Comparison of ENCODE assay signal across 12 mouse cellular contexts in genomic region chr1:120258245-120258644, GRCm38 (mm10). TPM values are rescaled to one million over a fixed set of nuclear protein-coding genes. Genes with fewer than 3 reads are reported as not detected.
DNase-seq lines count a peak whose midpoint lies in the region; ATAC-seq and TF ChIP-seq lines count a peak whose summit lies in the region.
"Had no signal": no experiment of that assay in that cellular context is flagged by ENCODE, and none has a peak within 500 bp of the region (broad histone marks: within the 10 kb centered on the region; RNA-seq: fewer than 3 reads in every experiment).

No protein-coding gene starts in this region.

- intact Hi-C loops in left cerebral cortex, adult 2 months (cut with DNase I), result no loop called here

- H3K4me1 ChIP-seq in forebrain, embryonic 10.5 days, result 0 out of 2 replicates have a peak, but pooled peaks cover 7% of the 10 kb centered on the region
- no peaks in the 10 kb centered on the region for H3K4me1 ChIP-seq in forebrain, embryonic 14.5 days (ENCODE audit: control insufficient read depth, insufficient read depth, low read length)
- no peaks in the 10 kb centered on the region for H3K4me1 ChIP-seq in midbrain, embryonic 11.5 days (ENCODE audit: control insufficient read depth, insufficient read depth, low read length)
- H3K4me1 ChIP-seq in midbrain, postnatal 0 days (ENCODE audit: insufficient read depth, low read length), result no peaks in the 10 kb centered on the region
- peaks cover 51 to 60% of the 10 kb centered on the region in 2 experiments for H3K4me1 ChIP-seq in liver, embryonic 14.5 days (replicated peaks; ENCODE audit: control insufficient read depth in 2 of 2, insufficient read depth in 2 of 2, low read length in 1 of 2)
- H3K4me1 ChIP-seq in stomach, postnatal 0 days (replicated peaks; ENCODE audit: control insufficient read depth, insufficient read depth), result no peaks in the 10 kb centered on the region
- H3K4me1 ChIP-seq: hindbrain, embryonic 15.5 days had no signal

- peak overlapping the region; percentile 62; the same call in 1 of the 2 replicates for H3K27ac ChIP-seq in forebrain, embryonic 10.5 days
- no peak overlapping the region for H3K27ac ChIP-seq in forebrain, embryonic 14.5 days (ENCODE audit: low read depth, low read length)
- H3K27ac ChIP-seq in midbrain, embryonic 11.5 days (ENCODE audit: low read depth, low read length), result no peak overlapping the region
- no peak overlapping the region for H3K27ac ChIP-seq in midbrain, postnatal 0 days (ENCODE audit: low read depth, low read length)
- peak overlapping the region; percentile 90 for H3K27ac ChIP-seq in liver, embryonic 14.5 days
- H3K27ac ChIP-seq in stomach, postnatal 0 days (replicated peaks), result no peak overlapping the region
- no peak overlapping the region for H3K27ac ChIP-seq in left cerebral cortex, adult 2 months
- H3K27ac ChIP-seq: hindbrain, embryonic 15.5 days had no signal

- H3K9ac ChIP-seq in forebrain, embryonic 14.5 days (ENCODE audit: low read length), result no peak overlapping the region
- no peak overlapping the region for H3K9ac ChIP-seq in midbrain, embryonic 11.5 days (ENCODE audit: low read length)
- no peak overlapping the region for H3K9ac ChIP-seq in midbrain, postnatal 0 days (replicated peaks; ENCODE audit: low read length, poor library complexity, severe bottlenecking)
- H3K9ac ChIP-seq in liver, embryonic 14.5 days (replicated peaks), result peak overlapping the region; percentile 62
- peak overlapping the region; percentile 31; the same call in 1 of the 2 replicates for H3K9ac ChIP-seq in stomach, postnatal 0 days (ENCODE audit: low read length)
- H3K9ac ChIP-seq: hindbrain, embryonic 15.5 days had no signal

- no peaks in the 10 kb centered on the region for H3K36me3 ChIP-seq in forebrain, embryonic 10.5 days (replicated peaks)
- H3K36me3 ChIP-seq in forebrain, embryonic 14.5 days (ENCODE audit: control insufficient read depth, insufficient read depth, low read length), result no peaks in the 10 kb centered on the region
- H3K36me3 ChIP-seq in midbrain, embryonic 11.5 days (ENCODE audit: control insufficient read depth, insufficient read depth, low read length), result no peaks in the 10 kb centered on the region
- no peaks in the 10 kb centered on the region for H3K36me3 ChIP-seq in midbrain, postnatal 0 days (ENCODE audit: insufficient read depth, low read length)
- H3K36me3 ChIP-seq in liver, embryonic 14.5 days (replicated peaks; ENCODE audit: control insufficient read depth, insufficient read depth, low read depth), result peaks cover 17% of the 10 kb centered on the region
- H3K36me3 ChIP-seq in stomach, postnatal 0 days (ENCODE audit: control insufficient read depth, insufficient read depth, low read length), result no peaks in the 10 kb centered on the region
- H3K36me3 ChIP-seq: hindbrain, embryonic 15.5 days had no signal

- DNase-seq in forebrain, embryonic 10.5 days (ENCODE audit: extremely low spot score, low spot score), result no peak
- DNase-seq in forebrain, embryonic 14.5 days (ENCODE audit: low spot score), result no peak
- DNase-seq in midbrain, embryonic 11.5 days (ENCODE audit: low spot score, missing footprints), result peak; percentile 4
- DNase-seq in midbrain, postnatal 0 days (ENCODE audit: low spot score), result no peak
- no peak for DNase-seq in liver, embryonic 14.5 days (ENCODE audit: low read depth in 3 of 3, low spot score in 3 of 3)
- no peak for DNase-seq in stomach, postnatal 0 days (ENCODE audit: low spot score)
- no peak for DNase-seq in ovary, adult 18-20 months (ENCODE audit: low spot score)
- DNase-seq in left cerebral cortex, adult 2 months (ENCODE audit: extremely low spot score in 1 of 2, low spot score in 2 of 2), result no peak
- DNase-seq: kidney, postnatal 25 days; thymus, postnatal 36 days had no signal

- no peak for ATAC-seq in forebrain, embryonic 14.5 days
- no peak for ATAC-seq in midbrain, embryonic 11.5 days (ENCODE audit: low FRiP score)
- ATAC-seq in midbrain, postnatal 0 days (ENCODE audit: low FRiP score), result no peak
- no peak for ATAC-seq in liver, embryonic 14.5 days (ENCODE audit: insufficient read depth)
- ATAC-seq in stomach, postnatal 0 days (ENCODE audit: low FRiP score, low TSS enrichment), result no peak
- ATAC-seq: forebrain, embryonic 16.5 days had no signal

- WGBS in forebrain, embryonic 10.5 days, result 90% methylated on average over 8 of the region's 8 CpGs
- WGBS in forebrain, embryonic 14.5 days, result 78% methylated on average over 8 of the region's 8 CpGs
- WGBS in midbrain, embryonic 11.5 days, result 87% methylated on average over 8 of the region's 8 CpGs
- 70% methylated on average over 8 of the region's 8 CpGs for WGBS in midbrain, postnatal 0 days
- 60% methylated on average over 8 of the region's 8 CpGs for WGBS in liver, embryonic 14.5 days (ENCODE audit: insufficient replicate concordance)
- 18% methylated on average over 8 of the region's 8 CpGs for WGBS in stomach, postnatal 0 days

- no peak for TF ChIP-seq CTCF in midbrain, postnatal 0 days (IDR thresholded peaks at IDR 0.05)
- no peak for TF ChIP-seq CTCF in liver, embryonic 14.5 days (IDR thresholded peaks at IDR 0.05; ENCODE audit: low read depth)
- TF ChIP-seq CTCF in stomach, postnatal 0 days (IDR thresholded peaks at IDR 0.05; ENCODE audit: low read depth), result no peak
- TF ChIP-seq CTCF in left cerebral cortex, adult 2 months (IDR thresholded peaks at IDR 0.05), result no peak

- H3K9me3 ChIP-seq in forebrain, embryonic 10.5 days, result no peaks in the 10 kb centered on the region
- no peaks in the 10 kb centered on the region for H3K9me3 ChIP-seq in forebrain, embryonic 14.5 days (replicated peaks; ENCODE audit: control insufficient read depth, low read length)
- no peaks in the 10 kb centered on the region for H3K9me3 ChIP-seq in midbrain, embryonic 11.5 days (ENCODE audit: control insufficient read depth, low read length)
- H3K9me3 ChIP-seq in midbrain, postnatal 0 days (ENCODE audit: low read length), result no peaks in the 10 kb centered on the region
- no peaks in the 10 kb centered on the region for H3K9me3 ChIP-seq in liver, embryonic 14.5 days (ENCODE audit: control insufficient read depth, low read length)
- H3K9me3 ChIP-seq in stomach, postnatal 0 days (ENCODE audit: control insufficient read depth, low read length), result no peaks in the 10 kb centered on the region
- H3K9me3 ChIP-seq: hindbrain, embryonic 15.5 days had no signal

- no peak overlapping the region for H3K4me2 ChIP-seq in forebrain, embryonic 14.5 days (ENCODE audit: low read length)
- no peak overlapping the region for H3K4me2 ChIP-seq in midbrain, embryonic 11.5 days
- H3K4me2 ChIP-seq in midbrain, postnatal 0 days (ENCODE audit: low read depth, low read length, poor library complexity, severe bottlenecking), result no peak overlapping the region
- H3K4me2 ChIP-seq in liver, embryonic 14.5 days (ENCODE audit: low read depth), result peak overlapping the region; percentile 74
- H3K4me2 ChIP-seq in stomach, postnatal 0 days (replicated peaks; ENCODE audit: low read depth), result no peak overlapping the region
- H3K4me2 ChIP-seq: hindbrain, embryonic 15.5 days had no signal

- H3K27me3 ChIP-seq in forebrain, embryonic 10.5 days (ENCODE audit: poor library complexity, severe bottlenecking), result peaks cover 2% of the 10 kb centered on the region
- no peaks in the 10 kb centered on the region for H3K27me3 ChIP-seq in forebrain, embryonic 14.5 days (replicated peaks; ENCODE audit: control insufficient read depth, insufficient read depth, low read length)
- no peaks in the 10 kb centered on the region for H3K27me3 ChIP-seq in midbrain, embryonic 11.5 days (ENCODE audit: control insufficient read depth, insufficient read depth, low read length)
- no peaks in the 10 kb centered on the region for H3K27me3 ChIP-seq in midbrain, postnatal 0 days (ENCODE audit: insufficient read depth, low read length)
- H3K27me3 ChIP-seq in liver, embryonic 14.5 days (ENCODE audit: control insufficient read depth, insufficient read depth, low read length), result no peaks in the 10 kb centered on the region
- H3K27me3 ChIP-seq in stomach, postnatal 0 days (ENCODE audit: control insufficient read depth, insufficient read depth, low read length), result no peaks in the 10 kb centered on the region
- H3K27me3 ChIP-seq: hindbrain, embryonic 15.5 days had no signal

- TF ChIP-seq EP300 in liver, embryonic 14.5 days (IDR thresholded peaks at IDR 0.05; ENCODE audit: low read depth), result no peak
- no peak for TF ChIP-seq EP300 in stomach, postnatal 0 days (optimal IDR thresholded peaks at IDR 0.05)

- H3K4me3 ChIP-seq in forebrain, embryonic 10.5 days, result no peak overlapping the region
- no peak overlapping the region for H3K4me3 ChIP-seq in forebrain, embryonic 14.5 days (ENCODE audit: low read depth, low read length)
- H3K4me3 ChIP-seq in midbrain, embryonic 11.5 days (ENCODE audit: low read depth, low read length), result no peak overlapping the region
- H3K4me3 ChIP-seq in midbrain, postnatal 0 days (ENCODE audit: low read depth, low read length), result no peak overlapping the region
- H3K4me3 ChIP-seq in liver, embryonic 14.5 days (ENCODE audit: insufficient read depth in 1 of 2, low read depth in 2 of 2, low read length in 2 of 2), result peak overlapping the region; percentile 38 to 41
- H3K4me3 ChIP-seq in stomach, postnatal 0 days (ENCODE audit: low read depth, low read length), result no peak overlapping the region
- H3K4me3 ChIP-seq in left cerebral cortex, adult 2 months, result no peak overlapping the region
- H3K4me3 ChIP-seq: hindbrain, embryonic 15.5 days had no signal

RNA-seq across cellular contexts. Expression of gene Steap3, which starts 14.3 kb away (rescaled TPM):
- polyA plus RNA-seq in forebrain, embryonic 10.5 days (2016; fragmentation: Nextera tagmentation; extraction: Ambion mirVana), result 3.4 and 3.5 TPM in 2 replicates
- 2.1 and 3.1 TPM in 2 replicates for polyA plus RNA-seq in forebrain, embryonic 14.5 days (2014; fragmentation: Nextera tagmentation; extraction: Ambion mirVana)
- polyA plus RNA-seq in midbrain, embryonic 11.5 days (2014; fragmentation: Nextera tagmentation; extraction: Ambion mirVana), result 2.8 and 3.0 TPM in 2 replicates
- 3.7 and 5.5 TPM in 2 replicates for total RNA-seq in midbrain, postnatal 0 days (2014; rRNA removed)
- polyA plus RNA-seq in midbrain, postnatal 0 days (2015; fragmentation: Nextera tagmentation; extraction: Ambion mirVana), result 5.4 and 5.9 TPM in 2 replicates
- 38.8 and 42.2 TPM in 2 replicates for polyA plus RNA-seq in liver, embryonic 14.5 days (2012; rRNA removed)
- 39.1 and 46.2 TPM in 2 replicates for polyA plus RNA-seq in liver, embryonic 14.5 days (2014; fragmentation: Nextera tagmentation; extraction: Ambion mirVana)
- polyA plus RNA-seq in stomach, postnatal 0 days (2015; fragmentation: Nextera tagmentation; extraction: Ambion mirVana), result 2.8 and 3.2 TPM in 2 replicates
- 1 to 10 TPM; 5.5 to 5.6 TPM for total RNA-seq in left cerebral cortex, adult 2 months (2021)

Comparison
In these comparisons a context has a peak if more than half of its experiments do, and no peak if none do; other contexts are left out.
1. H3K27ac ChIP-seq: peak in forebrain, embryonic 10.5 days (single experiment) and liver, embryonic 14.5 days (single experiment); none in forebrain, embryonic 14.5 days (single experiment), midbrain, embryonic 11.5 days (single experiment), midbrain, postnatal 0 days (single experiment), stomach, postnatal 0 days (single experiment) and left cerebral cortex, adult 2 months (single experiment).
2. H3K4me3 ChIP-seq: peak in liver, embryonic 14.5 days (2 of 2); none in forebrain, embryonic 10.5 days (single experiment), forebrain, embryonic 14.5 days (single experiment), midbrain, embryonic 11.5 days (single experiment), midbrain, postnatal 0 days (single experiment), stomach, postnatal 0 days (single experiment) and left cerebral cortex, adult 2 months (single experiment).
3. H3K9ac ChIP-seq: peak in liver, embryonic 14.5 days (single experiment) and stomach, postnatal 0 days (single experiment); none in forebrain, embryonic 14.5 days (single experiment), midbrain, embryonic 11.5 days (single experiment) and midbrain, postnatal 0 days (single experiment).